Mouse (Mus musculus) ES-E14 (cell line): Measurements from ENCODE around the gene Sar1b.
"Not testable (repeated sequence)": the region's sequence is repeated elsewhere in the genome, so short reads cannot be mapped to it uniquely, and the experiment has no call there.

ENCODE experiments used
- CHD2 ChIP-seq: IDR thresholded peaks from 2 replicates; pipeline ENCODE4 v1.6.1; 2014; ENCODE audit warnings: mild to moderate bottlenecking, low read depth, low read length, inconsistent platforms
- HCFC1 ChIP-seq: IDR thresholded peaks from 2 replicates; pipeline ENCODE4 v1.6.1; 2012; ENCODE audit warnings: low read length, inconsistent platforms, borderline replicate concordance; ENCODE audit not compliant: insufficient read depth
- MAFK ChIP-seq: IDR thresholded peaks from 2 replicates; pipeline ENCODE4 v1.6.1; 2014; ENCODE audit warnings: mild to moderate bottlenecking, low read depth, low read length, inconsistent platforms; ENCODE audit not compliant: insufficient read depth

GRCm38 (mm10) chr11:51758207-51758606 is 5.3 kb upstream of the Sar1b start:
- TF ChIP-seq HCFC1, MAFK, CHD2: not testable (repeated sequence)
